Mouse (Mus musculus) MEL-GATA-1-ER (cell line): Measurements from ENCODE around the gene Pds5b.
"Not testable (repeated sequence)": the region's sequence is repeated elsewhere in the genome, so short reads cannot be mapped to it uniquely, and the experiment has no call there.

Experiments used
- DNase-seq: peaks from one replicate; pipeline ENCODE4 v3.0.0-alpha.2; 2012; ENCODE audit warnings: low read depth; ENCODE audit errors: extremely low read depth

Gene Pds5b

GRCm38 (mm10) chr5:150693277-150693676 lies 19.7 kb downstream of the Pds5b start:
- no peak for DNase-seq

GRCm38 (mm10) chr5:150702714-150703113 lies 29.2 kb downstream of the Pds5b start:
- DNase-seq: peak; percentile 43

DNA sequence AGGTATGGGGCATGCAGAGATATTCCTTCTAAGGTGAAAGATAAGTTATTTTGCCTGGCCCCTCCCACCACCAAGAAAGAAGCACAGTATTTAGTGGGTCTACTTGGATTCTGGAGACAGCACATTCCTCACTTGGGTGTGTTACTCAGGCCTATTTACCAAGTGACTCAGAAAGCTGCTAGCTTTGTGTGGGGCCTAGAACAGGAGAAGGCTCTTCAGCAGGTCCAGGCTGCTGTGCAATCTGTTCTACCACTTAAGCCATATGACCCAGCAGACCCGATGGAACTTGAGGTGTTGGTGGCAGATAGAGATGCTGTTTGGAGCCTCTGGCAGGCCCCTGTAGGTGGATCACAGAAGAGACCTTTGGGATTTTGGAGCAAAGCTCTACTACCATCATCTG lies 33.1 kb downstream of the Pds5b start:
- not testable (repeated sequence) for DNase-seq

DNA sequence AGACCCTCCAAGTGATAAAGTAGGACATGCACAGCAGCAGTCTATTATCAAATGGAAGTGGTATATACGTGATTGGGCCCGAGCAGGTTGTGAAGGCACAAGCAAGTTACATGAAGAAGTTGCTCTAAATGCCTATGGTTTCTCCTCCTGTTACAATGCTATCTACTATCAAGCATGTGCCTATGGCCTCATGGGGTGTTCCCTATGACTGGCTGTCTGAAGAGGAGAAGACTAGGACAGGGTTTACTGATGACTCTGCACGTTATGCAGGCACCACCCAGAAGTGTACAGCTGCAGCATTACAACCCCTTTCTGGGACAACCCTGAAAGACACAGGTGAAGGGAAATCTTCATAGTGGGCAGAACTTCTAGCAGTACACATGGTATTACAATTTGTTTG lies 33.6 kb downstream of the Pds5b start:
- not testable (repeated sequence) for DNase-seq

DNA sequence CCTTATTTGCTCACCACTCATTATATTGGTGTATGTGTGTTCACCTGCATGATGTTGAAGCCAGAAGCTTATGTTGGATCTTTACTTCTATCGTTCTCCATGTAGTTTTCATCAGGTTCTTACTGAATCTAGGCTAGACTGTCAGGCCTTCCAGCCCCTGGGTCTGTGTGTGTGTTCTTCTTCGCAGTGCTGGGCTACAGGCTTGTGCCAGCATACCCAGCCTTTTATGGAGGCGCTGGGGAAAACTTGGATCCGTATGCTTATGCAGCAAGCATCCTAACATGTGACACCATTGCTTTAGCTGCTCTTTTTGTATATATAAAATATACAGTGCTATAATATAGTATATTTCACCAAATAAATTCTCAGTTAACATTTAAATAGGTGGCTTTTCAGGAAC lies 38.0 kb downstream of the Pds5b start:
- no peak for DNase-seq

GRCm38 (mm10) chr5:150713431-150713830 lies 39.9 kb downstream of the Pds5b start:
- no peak for DNase-seq

GRCm38 (mm10) chr5:150717775-150718174 lies 44.2 kb downstream of the Pds5b start:
- peak; percentile 45 for DNase-seq

- no peak for DNase-seq
These were observed 51.1 kb downstream of the Pds5b start for GRCm38 (mm10) chr5:150724641-150725040.

DNA sequence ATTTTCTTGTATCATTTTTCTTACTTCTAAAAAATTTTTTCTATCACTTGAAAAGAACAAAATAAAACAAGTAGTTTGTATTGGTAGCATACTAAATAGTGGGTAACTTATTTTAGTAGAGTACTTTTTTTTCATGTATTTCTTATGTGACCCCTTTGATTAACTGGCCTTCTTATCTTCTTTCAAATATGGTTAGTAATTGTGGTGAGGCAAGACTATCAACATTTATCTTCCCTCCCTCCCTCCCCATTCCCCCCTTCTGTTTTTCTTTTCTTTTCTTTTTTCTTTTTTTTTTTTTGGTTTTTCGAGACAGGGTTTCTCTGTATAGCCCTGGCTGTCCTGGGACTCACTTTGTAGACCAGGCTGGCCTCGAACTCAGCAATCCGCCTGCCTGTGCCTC lies 63.5 kb downstream of the Pds5b start:
- not testable (repeated sequence) for DNase-seq

DNA sequence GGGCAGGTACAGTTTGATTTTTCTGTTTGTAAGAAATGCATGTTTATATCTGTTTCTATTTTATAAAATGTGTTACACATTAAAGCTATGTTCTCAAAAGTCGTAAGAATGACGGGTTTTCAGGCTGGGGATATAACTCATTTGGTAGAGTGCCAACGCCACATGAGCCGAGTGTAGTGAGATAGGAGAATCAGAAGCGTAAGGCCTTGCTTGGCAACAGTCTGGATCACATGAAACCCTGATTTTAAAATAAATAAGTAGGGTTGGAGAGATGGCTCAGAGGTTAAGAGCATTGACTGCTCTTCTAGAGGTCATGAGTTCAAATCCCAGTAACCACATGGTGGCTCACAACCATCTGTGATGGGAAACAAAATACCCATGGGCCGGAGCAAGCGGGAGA lies 65.8 kb downstream of the Pds5b start:
- no peak for DNase-seq

GRCm38 (mm10) chr5:150740597-150740996 lies 67.1 kb downstream of the Pds5b start:
- DNase-seq: no peak

DNA sequence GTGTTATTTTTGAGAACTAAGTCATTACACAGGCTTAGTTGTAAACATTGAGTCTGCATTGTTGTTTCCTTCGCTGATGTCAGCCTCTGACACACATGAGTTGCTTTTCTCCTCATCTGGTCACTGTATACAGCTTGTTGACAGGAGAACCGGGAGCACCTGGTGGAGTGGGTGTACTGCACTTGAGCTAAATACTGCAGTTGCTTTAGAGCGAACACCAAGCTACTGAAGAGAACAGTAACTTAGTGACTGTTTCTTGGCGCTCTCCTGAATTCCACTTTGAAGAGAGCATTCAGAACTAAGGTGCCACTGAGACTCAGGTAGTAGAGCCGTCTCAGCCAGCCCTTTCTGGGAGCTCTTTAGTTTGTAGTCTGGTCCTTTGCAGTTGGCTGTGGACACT lies 83.1 kb downstream of the Pds5b start:
- DNase-seq: no peak

DNA sequence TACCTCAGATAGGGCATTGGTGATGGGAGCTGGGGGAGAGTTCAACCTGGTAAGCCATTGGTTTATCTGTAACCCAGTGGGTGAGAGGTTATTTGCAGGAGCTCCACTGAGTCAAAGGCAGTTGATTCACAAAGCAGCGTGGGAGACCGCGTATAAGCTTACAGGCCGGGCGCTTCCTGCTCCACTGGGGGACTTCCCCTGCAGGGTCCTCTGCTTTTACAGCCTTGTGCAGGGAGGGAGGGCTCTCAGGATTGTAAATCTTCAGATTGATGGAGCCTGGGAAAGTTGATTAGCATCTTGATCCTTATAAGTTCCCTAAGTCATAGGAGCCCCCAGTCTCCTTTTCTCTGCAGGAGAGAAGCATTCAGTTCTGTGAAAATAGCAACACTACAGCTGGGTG lies 98.9 kb downstream of the Pds5b start:
- no peak for DNase-seq

DNA sequence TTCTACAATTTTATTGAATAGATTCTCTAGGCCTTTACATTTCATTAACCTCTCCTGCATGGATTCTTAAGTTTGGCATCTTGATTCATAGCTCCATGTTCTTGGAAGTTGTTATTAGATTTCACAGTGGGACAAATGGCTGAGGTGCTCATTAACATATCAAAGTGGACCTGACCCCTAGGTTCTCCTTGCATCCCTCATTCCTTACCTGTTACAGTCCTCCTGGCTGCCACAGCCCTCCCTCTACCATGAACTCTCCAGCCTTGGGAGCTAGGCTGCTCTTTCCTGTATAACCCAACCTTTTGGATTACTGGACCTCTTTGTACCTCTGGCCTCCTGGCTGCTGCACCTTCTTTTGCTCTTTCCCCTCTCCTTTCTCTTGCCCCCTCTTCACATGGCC lies 99.5 kb downstream of the Pds5b start:
- DNase-seq: no peak

DNA sequence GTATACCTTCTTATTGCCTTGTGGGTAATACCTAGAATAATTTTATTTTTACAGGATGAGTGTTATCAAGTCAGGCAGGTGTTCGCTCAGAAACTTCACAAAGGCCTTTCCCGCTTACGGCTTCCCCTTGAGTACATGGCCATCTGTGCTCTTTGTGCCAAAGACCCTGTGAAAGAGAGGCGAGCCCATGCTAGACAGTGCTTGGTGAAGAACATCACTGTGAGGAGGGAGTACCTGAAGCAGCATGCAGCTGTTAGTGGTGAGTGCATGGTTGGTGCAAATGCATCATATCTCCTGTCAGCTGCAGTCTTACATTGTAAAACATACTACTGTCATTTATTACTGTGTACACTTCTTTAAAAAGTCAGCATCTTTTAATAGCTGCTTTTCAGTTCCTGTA lies 114.7 kb downstream of the Pds5b start:
- DNase-seq: no peak

DNA sequence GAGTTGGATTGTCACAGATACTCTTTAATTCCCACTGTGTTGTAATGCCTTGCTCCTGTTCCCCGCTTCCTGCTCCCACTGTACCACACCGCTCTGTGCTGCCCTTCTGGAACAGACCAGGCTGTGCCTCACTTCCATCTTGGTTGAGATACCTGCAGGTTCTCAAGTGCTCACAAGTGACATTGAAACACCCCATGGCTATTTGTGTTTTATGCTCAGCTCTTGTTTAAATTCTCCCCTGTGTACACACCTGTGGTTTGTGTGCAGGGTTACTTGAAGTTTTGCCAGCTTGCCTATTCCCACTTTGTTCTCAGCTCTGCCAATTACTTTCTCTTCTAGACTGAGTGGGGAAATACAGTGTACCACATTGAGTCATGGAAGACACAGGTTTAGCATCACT lies 115.5 kb downstream of the Pds5b start:
- no peak for DNase-seq

DNA sequence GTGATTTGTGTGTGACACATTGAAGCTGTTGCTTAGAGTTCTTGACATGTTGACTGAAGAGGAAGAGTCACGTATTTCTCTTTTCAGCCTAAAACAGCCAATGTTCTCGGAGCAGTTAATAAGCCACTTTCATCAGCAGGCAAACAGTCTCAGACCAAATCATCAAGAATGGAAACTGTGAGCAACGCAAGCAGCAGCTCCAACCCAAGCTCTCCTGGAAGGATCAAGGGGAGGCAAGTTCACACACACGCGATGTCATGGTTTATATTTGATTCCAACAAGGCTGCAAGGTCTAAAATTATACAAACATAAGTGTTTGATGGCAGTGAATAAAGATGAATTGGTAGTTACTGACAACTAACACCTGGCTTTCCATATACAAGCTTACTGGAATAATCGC lies 120.6 kb downstream of the Pds5b start:
- no peak for DNase-seq

DNA sequence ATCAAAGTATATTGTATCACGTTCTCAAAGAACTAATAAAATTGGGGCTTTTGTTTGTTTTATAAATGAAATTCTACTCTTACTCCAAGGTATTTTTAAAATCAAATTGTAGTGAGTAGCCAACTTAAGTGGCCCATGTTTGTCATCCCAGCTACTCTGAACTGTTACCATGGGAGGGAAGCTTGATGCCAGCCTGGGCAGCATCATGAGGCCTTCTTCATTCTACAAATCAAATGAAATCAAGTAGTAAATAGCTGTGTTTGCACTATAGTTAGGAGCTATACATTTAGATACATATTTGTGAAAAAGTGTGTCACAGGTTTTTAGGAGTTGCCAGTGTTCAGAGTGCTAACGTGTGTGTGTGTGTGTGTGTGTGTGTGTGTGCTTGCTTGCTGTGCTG lies 126.5 kb downstream of the Pds5b start:
- DNase-seq: no peak

- no peak for DNase-seq
These were observed 140.8 kb downstream of the Pds5b start for GRCm38 (mm10) chr5:150814111-150814990.

DNA sequence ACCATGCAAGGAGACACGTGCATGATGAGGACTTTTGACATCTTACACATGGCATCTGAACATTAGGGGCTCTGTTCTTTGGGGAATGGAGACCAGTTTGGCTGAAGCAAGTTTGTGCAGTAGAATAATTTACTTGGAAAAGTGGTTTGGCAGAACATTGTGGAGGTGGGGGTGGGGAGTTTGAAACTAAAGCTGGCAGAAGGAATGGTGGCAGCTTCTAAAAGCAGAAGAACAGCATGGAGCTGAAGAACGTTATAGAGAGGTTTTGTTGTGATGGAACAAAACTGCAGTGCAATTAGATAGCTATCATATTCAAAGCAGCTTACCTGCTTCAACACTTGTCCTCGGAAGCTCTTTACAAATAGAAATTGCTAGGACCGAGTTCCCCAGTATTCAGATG lies 141.9 kb downstream of the Pds5b start:
- no peak for DNase-seq

DNA sequence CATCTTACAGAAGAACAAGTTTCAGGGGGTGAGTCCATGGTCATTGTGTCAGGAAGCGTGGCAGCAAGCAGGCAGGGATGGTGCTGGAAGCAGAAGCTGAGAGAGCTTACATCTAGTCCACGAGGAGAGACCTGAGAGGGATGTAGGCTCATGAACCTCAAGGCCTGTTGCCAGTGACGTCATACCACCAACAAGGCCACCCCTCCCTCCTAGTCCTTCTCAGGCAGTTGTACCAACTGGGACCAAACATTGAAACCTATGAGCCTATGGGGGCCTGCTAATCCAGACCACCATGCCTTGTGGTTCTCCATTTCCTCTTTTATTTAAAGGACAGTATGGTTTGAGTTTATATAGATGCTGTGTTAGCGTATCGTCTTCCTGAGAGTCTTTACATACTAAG lies 143.2 kb downstream of the Pds5b start:
- no peak for DNase-seq

DNA sequence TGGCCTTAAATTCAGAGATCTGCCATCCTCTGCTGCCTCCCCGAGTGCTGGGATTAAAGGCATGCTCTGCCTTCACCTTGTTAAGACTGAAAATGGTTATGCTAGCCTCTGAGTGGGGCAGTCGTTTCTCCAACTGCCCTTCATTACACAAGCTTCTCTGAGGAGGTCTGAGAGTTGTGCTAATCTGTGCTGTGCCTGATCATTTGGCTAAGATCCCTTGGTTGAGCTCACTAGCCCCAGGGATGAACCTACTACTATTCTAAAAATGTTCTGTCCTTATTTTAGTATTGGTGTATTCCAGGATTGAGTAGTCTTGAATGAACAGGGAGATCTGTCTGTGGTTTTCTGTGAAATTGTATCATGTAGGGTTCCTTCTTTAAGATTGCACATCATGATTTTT lies 144.5 kb downstream of the Pds5b start:
- DNase-seq: no peak

DNA sequence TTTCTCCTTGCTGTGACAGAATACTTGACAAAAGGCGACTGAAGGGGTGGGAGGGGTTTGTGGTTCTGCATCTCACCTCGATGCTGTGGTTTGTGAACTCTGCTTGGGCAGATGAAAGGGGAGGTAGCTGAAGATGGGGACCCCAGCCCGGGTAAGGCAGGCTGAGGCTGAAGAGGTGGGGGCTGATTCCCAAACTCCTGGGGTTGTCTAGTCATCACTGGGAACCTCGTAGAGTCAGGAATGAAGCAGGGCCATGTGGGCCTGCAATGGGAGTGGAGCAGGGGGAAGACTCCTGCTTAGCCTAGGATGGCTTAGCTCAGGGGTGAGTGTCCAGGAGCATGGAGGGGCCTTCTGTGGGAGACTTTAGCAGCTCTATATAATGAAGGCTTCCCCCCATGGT lies 145.3 kb downstream of the Pds5b start:
- no peak for DNase-seq
